Mouse (Mus musculus) forebrain, embryonic 14.5 days (tissue): ENCODE measurements at regions not wholly inside any gene's neighbourhood (a gene's known extent, or its start where the extent isn't known, plus 50 kb on each side); places are given as distances from the start of the nearest gene placed in this dataset.

Experiments used
- ATAC-seq: fragments of 200-750 bp; cut with Nextera tagmentation; 2 replicates; pipeline ENCODE4 v1.8.0; 2017; ENCODE audit warnings: mild to moderate bottlenecking, moderate library complexity
- DNase-seq: peaks from one replicate; pipeline ENCODE4 v3.0.0-alpha.2; 2015; ENCODE audit warnings: low spot score
- H3K27ac ChIP-seq: fragments of 300-500 bp; sonication (generic); 2 replicates; pipeline ENCODE4 v1.5.1; 2014; ENCODE audit warnings: low read depth, mild to moderate bottlenecking, control low read depth, low read length, moderate library complexity
- H3K27me3 ChIP-seq: fragments of 300-500 bp; sonication (generic); replicated peaks from 2 replicates; pipeline ENCODE4 v1.6.1; 2014; ENCODE audit warnings: low read length, control low read depth, mixed read lengths; ENCODE audit not compliant: control insufficient read depth, insufficient read depth
- H3K36me3 ChIP-seq: fragments of 300-500 bp; sonication (generic); 2 replicates; pipeline ENCODE4 v1.6.1; 2014; ENCODE audit warnings: low read length, control low read depth; ENCODE audit not compliant: control insufficient read depth, insufficient read depth
- H3K4me1 ChIP-seq: fragments of 300-500 bp; sonication (generic); 2 replicates; pipeline ENCODE4 v1.6.1; 2014; ENCODE audit warnings: antibody characterized with exemption, low read length, control low read depth; ENCODE audit not compliant: control insufficient read depth, insufficient read depth
- H3K4me2 ChIP-seq: fragments of 300-500 bp; sonication (generic); 2 replicates; pipeline ENCODE4 v1.6.1; 2014; ENCODE audit warnings: mild to moderate bottlenecking, control low read depth, low read length
- H3K4me3 ChIP-seq: fragments of 300-500 bp; sonication (generic); 2 replicates; pipeline ENCODE4 v1.5.1; 2014; ENCODE audit warnings: low read depth, low read length, control low read depth
- H3K9ac ChIP-seq: fragments of 300-500 bp; sonication (generic); 2 replicates; pipeline ENCODE4 v1.6.1; 2014; ENCODE audit warnings: mild to moderate bottlenecking, low read length, control low read depth, moderate library complexity
- H3K9me3 ChIP-seq: fragments of 300-500 bp; sonication (generic); replicated peaks from 2 replicates; pipeline ENCODE4 v1.6.1; 2016; ENCODE audit warnings: low read length, control low read depth, mixed read lengths; ENCODE audit not compliant: control insufficient read depth
- WGBS: fragments of 180-500 bp; shearing (Covaris S2); extraction: QIAGEN DNeasy Blood & Tissue Kit; methylation state at CpG from one replicate; pipeline ENCODE4 v1.1.7; 2014; 5-methylcytosine and 5-hydroxymethylcytosine counted together

DNA sequence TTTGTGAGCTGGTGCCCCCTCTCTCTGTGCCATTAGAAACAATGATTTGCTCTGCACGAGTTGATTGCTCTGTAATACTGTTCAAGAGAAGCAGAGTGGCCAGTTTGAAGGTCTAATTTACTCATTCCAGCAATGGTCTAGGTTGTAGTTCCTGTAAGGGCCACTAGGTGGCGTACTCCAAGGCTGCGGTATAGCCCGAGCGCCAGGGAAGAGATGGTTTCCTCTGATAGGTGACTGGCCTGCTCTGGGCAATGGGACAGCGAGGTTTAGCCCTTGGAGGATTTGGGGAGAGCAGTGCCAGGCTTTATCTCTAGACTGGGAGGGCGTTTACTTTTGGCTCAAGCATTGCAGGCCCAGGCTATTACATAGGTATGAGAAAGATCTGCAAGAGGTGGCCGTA, 76.8 kb upstream of the Mki67 start:
- Histone ChIP-seq H3K4me1 (peaks cover 14% of the 10 kb centered on the region), H3K27me3 (no peaks in the 10 kb centered on the region), H3K27ac (no peak overlapping the region), H3K4me3 (no peak overlapping the region), H3K9me3 (no peaks in the 10 kb centered on the region), H3K36me3 (no peaks in the 10 kb centered on the region), H3K9ac (no peak overlapping the region), H3K4me2 (no peak overlapping the region)
- DNase-seq (peak; percentile 20), ATAC-seq (no peak)
- WGBS, result 37% methylated on average over 8 of the region's 8 CpGs

- no peak overlapping the region for H3K4me2 ChIP-seq
- no peaks in the 10 kb centered on the region for H3K27me3 ChIP-seq
- H3K9me3 ChIP-seq, result no peaks in the 10 kb centered on the region
- 15% methylated on average over 7 of the region's 7 CpGs for WGBS
- no peaks in the 10 kb centered on the region for H3K36me3 ChIP-seq
- no peak overlapping the region for H3K27ac ChIP-seq
- ATAC-seq, result no peak
- no peak overlapping the region for H3K9ac ChIP-seq
- no peak overlapping the region for H3K4me3 ChIP-seq
- peaks cover 14% of the 10 kb centered on the region for H3K4me1 ChIP-seq
- no peak for DNase-seq
Measured at GRCm38 (mm10) chr7:135794238-135794637, 78.1 kb upstream of the Mki67 start.

DNA sequence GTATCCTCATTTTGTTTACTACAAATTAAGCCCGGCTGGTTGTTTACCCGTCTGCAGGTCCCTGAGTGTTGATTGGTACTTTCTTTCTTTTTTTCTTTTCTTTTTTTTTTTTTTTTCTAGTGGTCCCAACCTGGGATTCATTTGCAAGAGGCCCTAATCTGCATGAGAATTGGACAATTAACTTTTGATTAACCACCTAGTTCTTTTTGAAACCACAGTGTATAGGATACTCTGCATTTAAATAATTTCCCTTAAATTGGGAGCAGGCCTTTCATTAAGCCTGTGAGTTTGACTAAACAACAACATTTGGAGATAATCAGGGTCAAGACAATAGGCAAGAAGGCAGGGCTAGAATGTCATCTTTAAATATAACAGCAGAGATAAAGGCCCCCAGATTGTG, 78.5 kb upstream of the Mki67 start:
- H3K4me3 ChIP-seq, result no peak overlapping the region
- DNase-seq, result peak; percentile 13
- H3K4me1 ChIP-seq, result peaks cover 14% of the 10 kb centered on the region
- no peaks in the 10 kb centered on the region for H3K27me3 ChIP-seq
- no peak overlapping the region for H3K27ac ChIP-seq
- H3K9me3 ChIP-seq, result no peaks in the 10 kb centered on the region
- H3K36me3 ChIP-seq, result no peaks in the 10 kb centered on the region
- ATAC-seq, result no peak
- no peak overlapping the region for H3K9ac ChIP-seq
- no peak overlapping the region for H3K4me2 ChIP-seq
- 11% methylated on average over 2 of the region's 2 CpGs for WGBS

GRCm38 (mm10) chr7:135798441-135798840, 82.3 kb upstream of the Mki67 start:
- ATAC-seq (no peak), DNase-seq (no peak)
- H3K27me3 ChIP-seq, result no peaks in the 10 kb centered on the region
- no peak overlapping the region for H3K4me3 ChIP-seq
- peaks cover 14% of the 10 kb centered on the region for H3K4me1 ChIP-seq
- H3K9ac ChIP-seq, result no peak overlapping the region
- H3K4me2 ChIP-seq, result no peak overlapping the region
- WGBS, result 31% methylated on average over 2 of the region's 2 CpGs
- H3K27ac ChIP-seq, result no peak overlapping the region
- H3K9me3 ChIP-seq, result no peaks in the 10 kb centered on the region
- H3K36me3 ChIP-seq, result no peaks in the 10 kb centered on the region

DNA sequence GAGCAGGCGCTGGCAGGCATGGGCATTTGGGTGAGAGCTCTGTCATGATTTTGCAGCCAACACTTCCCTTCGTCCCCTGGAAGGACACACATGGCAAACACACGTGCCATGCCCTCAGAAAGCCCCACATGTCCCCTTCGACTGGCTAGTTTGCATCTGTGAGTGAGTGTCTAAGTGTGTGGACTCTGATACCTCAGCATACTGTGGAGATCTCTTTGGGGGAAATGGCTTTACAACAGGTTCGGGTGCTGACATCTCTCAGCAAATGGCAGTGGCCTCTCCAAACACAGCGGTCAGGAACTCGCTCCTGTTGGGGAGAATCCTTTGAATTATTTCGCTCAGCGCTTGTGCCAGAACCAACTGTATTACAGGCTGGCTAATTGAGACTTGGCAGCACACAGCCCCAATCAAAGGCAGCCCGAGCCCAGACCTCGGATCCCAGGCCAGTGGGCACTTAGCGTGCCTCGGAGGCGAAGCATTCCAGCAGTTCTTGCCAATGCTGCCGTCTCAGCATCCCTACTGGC, 86.5 kb upstream of the Mki67 start:
- ATAC-seq, result peak; percentile 57; the same call in 1 of the 2 replicates
- WGBS, result 54% methylated on average over 15 of the region's 15 CpGs
- H3K4me1 ChIP-seq, result no peaks in the 10 kb centered on the region
- no peak overlapping the region for H3K4me2 ChIP-seq
- H3K9me3 ChIP-seq, result no peaks in the 10 kb centered on the region
- H3K27me3 ChIP-seq, result no peaks in the 10 kb centered on the region
- peak overlapping the region; percentile 17; the same call in 1 of the 2 replicates for H3K27ac ChIP-seq
- H3K9ac ChIP-seq, result no peak overlapping the region
- no peaks in the 10 kb centered on the region for H3K36me3 ChIP-seq
- peak; percentile 84 for DNase-seq
- H3K4me3 ChIP-seq, result no peak overlapping the region

- Histone ChIP-seq H3K9me3 (no peaks in the 10 kb centered on the region), H3K36me3 (no peaks in the 10 kb centered on the region), H3K27me3 (no peaks in the 10 kb centered on the region), H3K4me2 (no peak overlapping the region), H3K4me3 (no peak overlapping the region), H3K9ac (no peak overlapping the region), H3K27ac (no peak overlapping the region), H3K4me1 (no peaks in the 10 kb centered on the region)
- no peak for ATAC-seq
- 64% methylated on average over 7 of the region's 7 CpGs for WGBS
- no peak for DNase-seq
Measured at GRCm38 (mm10) chr7:135804730-135805129, 88.6 kb upstream of the Mki67 start.

DNA sequence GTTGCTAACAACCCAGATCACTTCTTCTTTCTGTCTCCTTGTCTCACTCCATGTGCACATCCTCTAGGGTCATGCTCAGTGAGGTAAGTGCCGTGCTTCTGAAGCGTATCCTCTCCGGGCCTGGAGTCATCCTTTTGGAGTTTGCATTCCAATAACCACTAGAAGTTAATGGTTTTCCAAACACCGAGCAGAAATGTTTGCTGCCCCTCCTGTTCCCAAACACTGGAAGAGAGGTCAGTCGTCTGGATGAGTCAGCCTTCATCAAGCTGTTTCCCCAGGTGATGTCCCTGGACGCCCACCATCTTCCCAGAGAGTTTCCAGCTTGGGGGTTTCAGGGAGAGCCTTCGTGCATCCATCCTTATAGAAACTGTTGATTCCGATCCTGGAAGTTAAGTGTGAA, 90.0 kb upstream of the Mki67 start:
- H3K27ac ChIP-seq, result no peak overlapping the region
- WGBS, result 85% methylated on average over 8 of the region's 8 CpGs
- ATAC-seq, result no peak

DNA sequence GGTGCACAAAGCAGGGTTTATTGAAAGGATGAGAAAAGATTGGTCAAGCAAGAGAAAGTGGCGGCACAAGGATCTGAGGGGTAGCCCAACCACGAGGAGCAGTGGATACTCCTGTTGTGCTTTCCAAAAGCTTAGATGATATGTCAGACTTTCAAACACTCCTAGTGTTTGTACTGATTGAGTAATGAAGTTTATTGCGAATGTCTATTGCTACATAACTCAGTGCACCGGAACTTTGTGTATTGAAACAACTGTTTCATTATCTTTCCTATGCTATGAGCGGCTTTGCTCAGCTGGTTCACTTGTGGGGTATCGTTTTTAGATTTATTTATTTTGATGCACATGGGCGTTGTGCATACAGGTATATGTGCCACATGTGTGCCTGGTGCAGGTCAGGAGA, 90.5 kb upstream of the Mki67 start:
- ATAC-seq, result no peak
- 91% methylated on average over 7 of the region's 7 CpGs for WGBS

More for the DNA sequence above, 90.0 kb upstream of the Mki67 start:
- Histone ChIP-seq H3K4me2 (no peak overlapping the region), H3K4me1 (no peaks in the 10 kb centered on the region), H3K9me3 (no peaks in the 10 kb centered on the region), H3K27me3 (no peaks in the 10 kb centered on the region), H3K9ac (no peak overlapping the region), H3K36me3 (no peaks in the 10 kb centered on the region), H3K4me3 (no peak overlapping the region)
- no peak for DNase-seq

DNA sequence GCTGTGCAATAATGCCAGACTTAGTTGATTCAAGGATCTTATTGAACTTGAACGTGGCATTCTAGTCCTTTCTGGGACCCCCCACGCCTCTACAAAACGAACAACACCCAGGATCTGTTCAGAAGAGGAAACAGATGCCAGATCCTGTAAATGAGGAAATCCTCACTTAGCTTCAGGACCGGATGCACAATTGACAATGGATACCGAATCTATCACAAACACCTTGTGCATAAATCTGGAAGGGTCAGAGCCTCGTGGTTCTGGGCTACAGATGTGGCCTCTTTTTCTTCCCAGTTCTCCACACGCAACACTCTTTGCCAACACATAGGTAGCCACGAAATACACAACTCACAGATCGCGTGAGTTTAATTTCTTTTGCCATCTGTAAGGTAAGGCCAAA, 93.0 kb upstream of the Mki67 start:
- no peak for ATAC-seq
- no peaks in the 10 kb centered on the region for H3K4me1 ChIP-seq
- no peaks in the 10 kb centered on the region for H3K27me3 ChIP-seq
- no peak overlapping the region for H3K4me3 ChIP-seq
- no peak overlapping the region for H3K9ac ChIP-seq
- no peaks in the 10 kb centered on the region for H3K9me3 ChIP-seq
- WGBS, result 87% methylated on average over 10 of the region's 10 CpGs
- no peak overlapping the region for H3K27ac ChIP-seq
- no peak overlapping the region for H3K4me2 ChIP-seq
- DNase-seq, result no peak
- no peaks in the 10 kb centered on the region for H3K36me3 ChIP-seq

More for the DNA sequence above, 90.5 kb upstream of the Mki67 start:
- Histone ChIP-seq H3K9ac (no peak overlapping the region), H3K4me2 (no peak overlapping the region), H3K9me3 (no peaks in the 10 kb centered on the region), H3K27me3 (no peaks in the 10 kb centered on the region), H3K4me3 (no peak overlapping the region), H3K36me3 (no peaks in the 10 kb centered on the region), H3K27ac (no peak overlapping the region), H3K4me1 (no peaks in the 10 kb centered on the region)
- DNase-seq, result no peak
